Mouse (Mus musculus): ENCODE results near the gene Cdca5. TPM values are rescaled to one million over a fixed set of nuclear protein-coding genes. Genes with fewer than 3 reads are reported as not detected.
A peak's percentile ranks its signal among the peaks of the same experiment; 100 is the strongest.

Gene Cdca5
- total RNA-seq, 4 experiments from 2014 or later: 0.21 to 0.25 (median 0.23) TPM; not detected in 1

GRCm38 (mm10) chr19:6061021-6061533 lies 23.7 kb upstream of the Cdca5 start, which contains the start of gene Znhit2:
TSS of gene Znhit2 (plus strand) at chr19:6061192.
- DNase-seq (ENCODE audit: low spot score in 2 of 2): peak; percentile 83 to 92

GRCm38 (mm10) chr19:6061641-6062302 lies 23.0 kb upstream of the Cdca5 start:
- no peak for DNase-seq (ENCODE audit: low spot score in 2 of 2)

GRCm38 (mm10) chr19:6062418-6062817 lies 22.4 kb upstream of the Cdca5 start:
- no peak for DNase-seq (ENCODE audit: low spot score in 2 of 2)

- no peak for DNase-seq (ENCODE audit: low spot score in 2 of 2)
Measured at GRCm38 (mm10) chr19:6063081-6063480, 21.7 kb upstream of the Cdca5 start.

GRCm38 (mm10) chr19:6066571-6066970 lies 18.2 kb upstream of the Cdca5 start:
- DNase-seq (ENCODE audit: low spot score in 2 of 2): no peak

- peak; percentile 60 to 80 for DNase-seq (ENCODE audit: low spot score in 2 of 2)
Measured at GRCm38 (mm10) chr19:6067011-6067723, 17.6 kb upstream of the Cdca5 start.

- peak; percentile 65 to 81 for DNase-seq (ENCODE audit: low spot score in 2 of 2)
Measured at GRCm38 (mm10) chr19:6067724-6068415, 16.9 kb upstream of the Cdca5 start, which contains the start of gene Tm7sf2. TSS of gene Tm7sf2 (minus strand) at chr19:6068373.

GRCm38 (mm10) chr19:6068951-6069350 lies 15.8 kb upstream of the Cdca5 start:
- no peak for DNase-seq (ENCODE audit: low spot score in 2 of 2)

GRCm38 (mm10) chr19:6069851-6070250 lies 14.9 kb upstream of the Cdca5 start:
- DNase-seq (ENCODE audit: low spot score in 2 of 2): no peak

GRCm38 (mm10) chr19:6070571-6071250 lies 14.1 kb upstream of the Cdca5 start:
- no peak for DNase-seq (ENCODE audit: low spot score in 2 of 2)

- DNase-seq (ENCODE audit: low spot score in 2 of 2): no peak
Measured at GRCm38 (mm10) chr19:6071261-6071660, 13.5 kb upstream of the Cdca5 start.

GRCm38 (mm10) chr19:6073889-6074288 lies 10.9 kb upstream of the Cdca5 start:
- no peak for DNase-seq (ENCODE audit: low spot score in 2 of 2)

GRCm38 (mm10) chr19:6076564-6077393 lies 8.0 kb upstream of the Cdca5 start, which contains the start of gene Vps51:
TSS of gene Vps51 (minus strand) at chr19:6077231.
- peak; percentile 79 to 82 for DNase-seq (ENCODE audit: low spot score in 2 of 2)

- DNase-seq (ENCODE audit: low spot score in 2 of 2): no peak
Measured at GRCm38 (mm10) chr19:6079983-6080480, 4.8 kb upstream of the Cdca5 start, which contains the start of gene Tmem262. TSS of gene Tmem262 (plus strand) at chr19:6080033.

GRCm38 (mm10) chr19:6082156-6082555 lies 2.6 kb upstream of the Cdca5 start, which contains the start of gene Gm28374:
TSS of gene Gm28374 (minus strand) at chr19:6082256.
- no peak for DNase-seq (ENCODE audit: low spot score in 2 of 2)

- DNase-seq (ENCODE audit: low spot score in 2 of 2): no peak
Measured at GRCm38 (mm10) chr19:6085417-6085879, 665 bp downstream of the Cdca5 start.

- DNase-seq (ENCODE audit: low spot score in 2 of 2): no peak
Measured at GRCm38 (mm10) chr19:6088841-6089240, 4.1 kb downstream of the Cdca5 start.

- DNase-seq (ENCODE audit: low spot score in 2 of 2): no peak
Measured at GRCm38 (mm10) chr19:6094119-6094518, 9.3 kb downstream of the Cdca5 start, which contains the start of gene AC131692.1. TSS of gene AC131692.1 (plus strand) at chr19:6094419.

- no peak for DNase-seq (ENCODE audit: low spot score in 2 of 2)
Measured at GRCm38 (mm10) chr19:6097847-6098246, 13.1 kb downstream of the Cdca5 start.

- no peak for DNase-seq (ENCODE audit: low spot score in 2 of 2)
Measured at GRCm38 (mm10) chr19:6101186-6101585, 16.4 kb downstream of the Cdca5 start.
